In genomic region chr13:116306591-116306990, GRCm38 (mm10) we compare ENCODE assay signal across 13 mouse cellular contexts. TPM values are rescaled to one million over a fixed set of nuclear protein-coding genes. Genes with fewer than 3 reads are reported as not detected.
A peak's percentile ranks its signal among the peaks of the same experiment; 100 is the strongest.
DNase-seq lines count a peak whose midpoint lies in the region; ATAC-seq and TF ChIP-seq lines count a peak whose summit lies in the region.
"Had no signal": no experiment of that assay in that cellular context is flagged by ENCODE, and none has a peak within 500 bp of the region (broad histone marks: within the 10 kb centered on the region; RNA-seq: fewer than 3 reads in every experiment).

No protein-coding gene starts in this region.

- no peaks in the 10 kb centered on the region for H3K4me1 ChIP-seq in hindbrain, embryonic 11.5 days (replicated peaks; ENCODE audit: control insufficient read depth, insufficient read depth, low read length)
- no peaks in the 10 kb centered on the region for H3K4me1 ChIP-seq in hindbrain, postnatal 0 days (ENCODE audit: insufficient read depth, low read length)
- peaks cover 18% of the 10 kb centered on the region for H3K4me1 ChIP-seq in embryonic facial prominence, embryonic 15.5 days
- H3K4me1 ChIP-seq in limb, embryonic 11.5 days (ENCODE audit: control insufficient read depth, insufficient read depth, low read length), result peaks cover 8% of the 10 kb centered on the region

- H3K9me3 ChIP-seq in hindbrain, embryonic 11.5 days (ENCODE audit: control insufficient read depth, low read length), result no peaks in the 10 kb centered on the region
- no peaks in the 10 kb centered on the region for H3K9me3 ChIP-seq in hindbrain, postnatal 0 days (ENCODE audit: low read length)
- H3K9me3 ChIP-seq in embryonic facial prominence, embryonic 15.5 days (replicated peaks), result no peaks in the 10 kb centered on the region
- H3K9me3 ChIP-seq in limb, embryonic 11.5 days (ENCODE audit: control insufficient read depth, low read length), result no peaks in the 10 kb centered on the region

- WGBS in hindbrain, embryonic 11.5 days, result 2% methylated on average over 6 of the region's 6 CpGs
- 2% methylated on average over 6 of the region's 6 CpGs for WGBS in hindbrain, postnatal 0 days
- WGBS in embryonic facial prominence, embryonic 15.5 days, result 17% methylated on average over 6 of the region's 6 CpGs
- 9% methylated on average over 6 of the region's 6 CpGs for WGBS in limb, embryonic 11.5 days

- ATAC-seq in hindbrain, embryonic 11.5 days (ENCODE audit: low FRiP score), result no peak
- no peak for ATAC-seq in hindbrain, postnatal 0 days
- ATAC-seq in embryonic facial prominence, embryonic 15.5 days (ENCODE audit: insufficient number of reproducible peaks, low FRiP score, low TSS enrichment, low read depth), result no peak
- ATAC-seq in limb, embryonic 11.5 days (ENCODE audit: insufficient number of reproducible peaks, low FRiP score, low TSS enrichment, low read depth), result no peak
- no peak for ATAC-seq in megakaryocyte-erythroid progenitor cell, adult 5-6 weeks (replicated peaks; ENCODE audit: low FRiP score, low TSS enrichment, poor library complexity, severe bottlenecking)
- ATAC-seq: liver, postnatal 0 days had no signal

- peak overlapping the region; percentile 17; the same call in 1 of the 2 replicates for H3K27ac ChIP-seq in hindbrain, embryonic 11.5 days (ENCODE audit: low read depth, low read length)
- no peak overlapping the region for H3K27ac ChIP-seq in hindbrain, postnatal 0 days
- no peak overlapping the region for H3K27ac ChIP-seq in embryonic facial prominence, embryonic 15.5 days (replicated peaks)
- no peak overlapping the region for H3K27ac ChIP-seq in limb, embryonic 11.5 days (replicated peaks; ENCODE audit: low read depth, low read length)

- no peak for TF ChIP-seq CTCF in hindbrain, postnatal 0 days (IDR thresholded peaks at IDR 0.05; ENCODE audit: low read depth)

- DNase-seq in hindbrain, embryonic 11.5 days (ENCODE audit: low spot score), result peak; percentile 39
- DNase-seq in hindbrain, postnatal 0 days (ENCODE audit: low spot score), result no peak
- DNase-seq in limb, embryonic 11.5 days (ENCODE audit: low spot score), result no peak
- DNase-seq in retina, postnatal 1 day, result peak; percentile 28
- no peak for DNase-seq in left cerebral cortex, adult 8-10 months (ENCODE audit: low spot score in 2 of 2)
- DNase-seq in kidney, postnatal 10 days, result no peak
- DNase-seq: cerebellum, postnatal 14 days; gastrocnemius, postnatal 36 days; kidney, postnatal 4 days; liver, postnatal 0 days had no signal

- H3K9ac ChIP-seq in hindbrain, embryonic 11.5 days (ENCODE audit: low read depth, low read length), result 0 out of 2 replicates have a peak overlapping the region, but pooled peaks have one; percentile 5
- H3K9ac ChIP-seq in hindbrain, postnatal 0 days (replicated peaks; ENCODE audit: low read length), result no peak overlapping the region
- H3K9ac ChIP-seq in embryonic facial prominence, embryonic 15.5 days, result no peak overlapping the region
- no peak overlapping the region for H3K9ac ChIP-seq in limb, embryonic 11.5 days (ENCODE audit: low read length)
- H3K9ac ChIP-seq: liver, postnatal 0 days had no signal

- H3K4me2 ChIP-seq in hindbrain, embryonic 11.5 days (replicated peaks; ENCODE audit: low read depth, low read length), result no peak overlapping the region
- no peak overlapping the region for H3K4me2 ChIP-seq in hindbrain, postnatal 0 days (ENCODE audit: low read depth, low read length)
- H3K4me2 ChIP-seq in embryonic facial prominence, embryonic 15.5 days (replicated peaks), result no peak overlapping the region
- peak overlapping the region; percentile 22; the same call in 1 of the 2 replicates for H3K4me2 ChIP-seq in limb, embryonic 11.5 days (ENCODE audit: low read depth, severe bottlenecking)

- H3K4me3 ChIP-seq in hindbrain, embryonic 11.5 days (ENCODE audit: low read depth, low read length), result peak overlapping the region; percentile 14; the same call in 1 of the 2 replicates
- H3K4me3 ChIP-seq in hindbrain, postnatal 0 days (ENCODE audit: low read length), result no peak overlapping the region
- H3K4me3 ChIP-seq in embryonic facial prominence, embryonic 15.5 days (replicated peaks), result peak overlapping the region; percentile 16
- no peak overlapping the region for H3K4me3 ChIP-seq in limb, embryonic 11.5 days (ENCODE audit: low read depth, low read length)

- no peaks in the 10 kb centered on the region for H3K36me3 ChIP-seq in hindbrain, embryonic 11.5 days (ENCODE audit: control insufficient read depth, insufficient read depth, low read length)
- no peaks in the 10 kb centered on the region for H3K36me3 ChIP-seq in hindbrain, postnatal 0 days (ENCODE audit: insufficient read depth, low read length)
- H3K36me3 ChIP-seq in embryonic facial prominence, embryonic 15.5 days, result no peaks in the 10 kb centered on the region
- no peaks in the 10 kb centered on the region for H3K36me3 ChIP-seq in limb, embryonic 11.5 days (ENCODE audit: control insufficient read depth, insufficient read depth, low read length)

- peaks cover 83% of the 10 kb centered on the region for H3K27me3 ChIP-seq in hindbrain, embryonic 11.5 days (ENCODE audit: control insufficient read depth, insufficient read depth, low read length)
- H3K27me3 ChIP-seq in hindbrain, postnatal 0 days (ENCODE audit: insufficient read depth, low read length), result peaks cover 90% of the 10 kb centered on the region
- peaks cover 86% of the 10 kb centered on the region for H3K27me3 ChIP-seq in embryonic facial prominence, embryonic 15.5 days
- peaks cover 59% of the 10 kb centered on the region for H3K27me3 ChIP-seq in limb, embryonic 11.5 days (ENCODE audit: control insufficient read depth, insufficient read depth, low read length)

RNA-seq across cellular contexts. Expression of gene Isl1, which starts 2.9 kb away (rescaled TPM):
- polyA plus RNA-seq in hindbrain, embryonic 11.5 days (2014; fragmentation: Nextera tagmentation; extraction: Ambion mirVana), result 46.5 and 60.5 TPM in 2 replicates
- 16.9 and 21.8 TPM in 2 replicates for total RNA-seq in hindbrain, postnatal 0 days (2014; rRNA removed)
- 8.3 and 10.2 TPM in 2 replicates for polyA plus RNA-seq in hindbrain, postnatal 0 days (2015; fragmentation: Nextera tagmentation; extraction: Ambion mirVana)
- 17.3 and 21.8 TPM in 2 replicates for polyA plus RNA-seq in embryonic facial prominence, embryonic 15.5 days (2015; fragmentation: Nextera tagmentation; extraction: Ambion mirVana)
- polyA plus RNA-seq in limb, embryonic 11.5 days (2014; fragmentation: Nextera tagmentation; extraction: Ambion mirVana), result 15.8 and 20.0 TPM in 2 replicates
- 1 to 10 TPM; 3.2 to 5.4 (median 3.5) TPM for total RNA-seq in left cerebral cortex, adult 8-10 months (2022)
- not detected in 2 replicates for total RNA-seq in megakaryocyte-erythroid progenitor cell, adult 5-6 weeks (2014; fragmentation: Nextera tagmentation)
- total RNA-seq in megakaryocyte-erythroid progenitor cell, adult 5-6 weeks (2017), result not detected in 2 replicates
- total RNA-seq: hematopoietic stem cell, adult 5-6 weeks had no signal
- polyA plus RNA-seq: liver, postnatal 0 days had no signal

Comparison
In these comparisons a context has a peak if more than half of its experiments do, and no peak if none do; other contexts are left out.
1. DNase-seq: peak in hindbrain, embryonic 11.5 days (single experiment) and retina, postnatal 1 day (single experiment); none in hindbrain, postnatal 0 days (single experiment), limb, embryonic 11.5 days (single experiment), left cerebral cortex, adult 8-10 months (0 of 2) and kidney, postnatal 10 days (single experiment).
2. H3K4me3 ChIP-seq: peak in hindbrain, embryonic 11.5 days (single experiment) and embryonic facial prominence, embryonic 15.5 days (single experiment); none in hindbrain, postnatal 0 days (single experiment) and limb, embryonic 11.5 days (single experiment).